Mouse (Mus musculus) spleen, postnatal 0 days (tissue): ENCODE results near the gene Defb26. TPM values are rescaled to one million over a fixed set of nuclear protein-coding genes. Genes with fewer than 3 reads are reported as not detected.

ENCODE experiments used
- polyA plus RNA-seq: library from polyadenylated mRNA; unstranded; fragments of >200 nt; fragmentation: Nextera tagmentation; extraction: Ambion mirVana; gene quantifications from 2 replicates; pipeline ENCODE4 v1.2.1, GENCODE M21; 2015

Defb26 gene
- polyA plus RNA-seq = not detected in 2 replicates

GRCm38 (mm10) chr2:152511592-152511991 lies at the start of gene Defb26:
Gene Defb26, minus strand, starts transcription at chr2:152511692.

DNA sequence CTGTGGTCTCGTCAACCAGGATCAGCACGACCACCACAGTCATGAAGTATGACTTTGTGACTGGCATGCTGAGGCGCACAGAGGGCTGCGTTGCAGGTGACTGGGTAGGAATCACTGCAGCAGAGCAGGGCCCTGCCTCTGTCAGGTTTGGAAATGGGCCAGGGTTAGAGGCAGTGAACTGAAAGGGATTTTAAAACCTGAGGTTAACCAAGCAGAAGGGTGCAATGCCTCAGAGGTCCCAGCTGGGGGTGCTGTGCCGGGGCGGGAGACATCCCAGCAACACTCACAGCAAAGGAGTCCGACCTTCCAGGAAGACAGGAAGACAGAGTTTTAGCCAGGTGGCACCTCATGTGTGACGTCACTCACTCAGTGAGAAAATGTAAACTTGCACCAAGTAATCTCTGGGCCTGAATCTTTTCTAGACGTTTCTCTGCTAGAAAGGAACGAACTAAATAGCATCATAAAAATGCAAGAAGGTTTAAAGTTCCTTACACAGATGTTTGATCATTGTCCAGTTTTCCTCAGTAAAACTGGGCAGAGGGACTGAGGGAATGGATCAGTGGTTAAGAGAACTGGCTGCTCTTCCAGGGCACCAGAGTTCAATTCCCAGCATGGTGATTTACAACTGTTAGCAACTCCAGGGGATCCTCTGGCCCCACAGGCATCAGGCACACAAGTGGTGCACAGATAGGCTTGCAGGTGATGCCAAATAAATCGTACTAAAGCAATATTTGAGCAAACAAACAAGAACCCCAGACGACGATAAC lies 28.6 kb upstream of the Defb26 start, which contains the start of gene Defb29:
TSS of gene Defb29 (minus strand) at position 155 of the 767 bp plus-strand sequence.

GRCm38 (mm10) chr2:152517981-152518380 lies 6.5 kb upstream of the Defb26 start, which contains the start of gene Defb28:
Gene Defb28, plus strand, starts transcription at chr2:152518255.

GRCm38 (mm10) chr2:152490038-152490437 lies 21.5 kb downstream of the Defb26 start, which contains the start of gene Defb22:
Gene Defb22, minus strand, starts transcription at chr2:152490138.

GRCm38 (mm10) chr2:152476763-152477162 lies 34.7 kb downstream of the Defb26 start, which contains the start of gene Defb20:
Gene Defb20, plus strand, starts transcription at chr2:152477063.

GRCm38 (mm10) chr2:152464570-152465150 lies 46.8 kb downstream of the Defb26 start, which contains the start of gene Defb23:
Gene Defb23, minus strand, starts transcription at chr2:152464620.

Other genes starting within 250 kb of the Defb26 start
- 14.9 and 18.5 TPM in 2 replicates for gene Tbc1d20, start 217.9 kb downstream of the Defb26 start, polyA plus RNA-seq
- 65.4 and 71.0 TPM in 2 replicates for gene Rbck1, start 179.0 kb downstream of the Defb26 start, polyA plus RNA-seq
- 1.2 and 1.8 TPM in 2 replicates for gene Trib3, start 167.7 kb downstream of the Defb26 start, polyA plus RNA-seq
- gene Nrsn2, start 135.1 kb downstream of the Defb26 start, polyA plus RNA-seq = not detected in 2 replicates
- 3.5 and 3.9 TPM in 2 replicates for gene Sox12, start 113.6 kb downstream of the Defb26 start, polyA plus RNA-seq
- gene Zcchc3, start 96.7 kb downstream of the Defb26 start, polyA plus RNA-seq = 15.6 and 16.3 TPM in 2 replicates
- gene 6820408C15Rik, start 96.1 kb downstream of the Defb26 start, polyA plus RNA-seq = 0.59 and 0.61 TPM in 2 replicates
- gene Defb23, start 47.1 kb downstream of the Defb26 start, polyA plus RNA-seq = not detected in 2 replicates
- not detected in 2 replicates for gene Defb20, start 34.6 kb downstream of the Defb26 start, polyA plus RNA-seq
- gene Defb22, start 21.6 kb downstream of the Defb26 start, polyA plus RNA-seq = not detected in 2 replicates
- gene Defb28, start 6.6 kb upstream of the Defb26 start, polyA plus RNA-seq = not detected in 2 replicates
- gene Defb29, start 28.4 kb upstream of the Defb26 start, polyA plus RNA-seq = not detected in 2 replicates
- gene Gm17416, start 57.6 kb upstream of the Defb26 start, polyA plus RNA-seq = not detected in 2 replicates
- not detected in 2 replicates for gene Defb21, start 61.1 kb upstream of the Defb26 start, polyA plus RNA-seq
- gene Defb19, start 68.6 kb upstream of the Defb26 start, polyA plus RNA-seq = not detected in 2 replicates
- gene Defb45, start 87.7 kb upstream of the Defb26 start, polyA plus RNA-seq = not detected in 2 replicates
- not detected in 2 replicates for gene Defb36, start 92.6 kb upstream of the Defb26 start, polyA plus RNA-seq
- 0.80 TPM in 1 of 2 replicates, not detected in the other for gene Defb25, start 111.4 kb upstream of the Defb26 start, polyA plus RNA-seq
- gene Rem1, start 115.3 kb upstream of the Defb26 start, polyA plus RNA-seq = 9.0 and 12.1 TPM in 2 replicates
- gene H13, start 157.8 kb upstream of the Defb26 start, polyA plus RNA-seq = 57.9 and 64.3 TPM in 2 replicates
- 15.8 and 17.5 TPM in 2 replicates for gene Mcts2, start 175.3 kb upstream of the Defb26 start, polyA plus RNA-seq
- 57.6 and 63.5 TPM in 2 replicates for gene Id1, start 224.6 kb upstream of the Defb26 start, polyA plus RNA-seq
- gene Cox4i2, start 242.5 kb upstream of the Defb26 start, polyA plus RNA-seq = 3.0 and 3.1 TPM in 2 replicates